Mouse (Mus musculus) kidney, postnatal 14 days (tissue): ENCODE measurements around the gene Gm3618.
"Not testable (repeated sequence)": the region's sequence is repeated elsewhere in the genome, so short reads cannot be mapped to it uniquely, and the experiment has no call there.

Experiments
- DNase-seq: peaks from one replicate; pipeline ENCODE4 v3.0.0; 2022; ENCODE audit warnings: mixed read lengths

The Gm3618 gene

GRCm38 (mm10) chr14:6343578-6343977, at the start of gene Gm3618:
Gene Gm3618, minus strand, starts transcription at chr14:6343678.
- not testable (repeated sequence) for DNase-seq

- DNase-seq = not testable (repeated sequence)
Observed at GRCm38 (mm10) chr14:6390219-6390618, 46.7 kb upstream of the Gm3618 start, which contains the start of gene Gm16440. Gene Gm16440, minus strand, starts transcription at chr14:6390319.

GRCm38 (mm10) chr14:6304743-6305142, 38.7 kb downstream of the Gm3618 start, which contains the start of gene Gm21103:
Gene Gm21103, minus strand, starts transcription at chr14:6304843.
- not testable (repeated sequence) for DNase-seq

GRCm38 (mm10) chr14:6286931-6287715, 56.4 kb downstream of the Gm3618 start, which contains the start of gene Gm3411:
Gene Gm3411, minus strand, starts transcription at chr14:6287250.
- peak; percentile 68 for DNase-seq
